Mouse (Mus musculus): Measurements from ENCODE around the gene Acot2. TPM values are rescaled to one million over a fixed set of nuclear protein-coding genes. Genes with fewer than 3 reads are reported as not detected.

Gene Acot2
- polyA plus RNA-seq, 1 experiment from 2014 or later = 40.9 TPM

GRCm38 (mm10) chr12:83950840-83951701 is 36.6 kb upstream of the Acot2 start:
- H3K4me1 ChIP-seq (ENCODE audit: insufficient read depth, low read length) = peaks cover 19% of the 10 kb centered on the region
- H3K4me3 ChIP-seq (ENCODE audit: low read length) = peak overlapping the region; percentile 96
- H3K36me3 ChIP-seq (ENCODE audit: insufficient read depth, low read length) = peaks cover 7% of the 10 kb centered on the region; the same call in 1 of the 2 replicates
- H3K27me3 ChIP-seq (ENCODE audit: insufficient read depth, low read length) = no peaks in the 10 kb centered on the region
- peak overlapping the region; percentile 93 for H3K4me2 ChIP-seq (replicated peaks; ENCODE audit: low read depth, low read length)
- H3K9ac ChIP-seq (replicated peaks; ENCODE audit: low read length) = peak overlapping the region; percentile 86
- under 1% methylated on average over 103 of the region's 116 CpGs for WGBS
- H3K9me3 ChIP-seq (ENCODE audit: low read length) = no peaks in the 10 kb centered on the region
- peak; percentile 60 for ATAC-seq (ENCODE audit: low FRiP score, low TSS enrichment)
- peak overlapping the region; percentile 82 for H3K27ac ChIP-seq (ENCODE audit: low read length)

GRCm38 (mm10) chr12:83951711-83952575 is 35.7 kb upstream of the Acot2 start:
- Histone ChIP-seq H3K9ac (replicated peaks; ENCODE audit: low read length) (peak overlapping the region; percentile 86), H3K9me3 (ENCODE audit: low read length) (no peaks in the 10 kb centered on the region), H3K4me3 (ENCODE audit: low read length) (peak overlapping the region; percentile 96), H3K4me2 (replicated peaks; ENCODE audit: low read depth, low read length) (peak overlapping the region; percentile 93), H3K4me1 (ENCODE audit: insufficient read depth, low read length) (peaks cover 19% of the 10 kb centered on the region), H3K27me3 (ENCODE audit: insufficient read depth, low read length) (no peaks in the 10 kb centered on the region), H3K36me3 (ENCODE audit: insufficient read depth, low read length) (peaks cover 7% of the 10 kb centered on the region; the same call in 1 of the 2 replicates), H3K27ac (ENCODE audit: low read length) (no peak overlapping the region)
- WGBS = 48% methylated on average over 32 of the region's 32 CpGs
- 0 out of 2 replicates have a peak, but pooled peaks have one; percentile 8 for ATAC-seq (ENCODE audit: low FRiP score, low TSS enrichment)

GRCm38 (mm10) chr12:83958278-83958677 is 29.4 kb upstream of the Acot2 start:
- H3K4me3 ChIP-seq (ENCODE audit: low read length) = no peak overlapping the region
- H3K4me1 ChIP-seq (ENCODE audit: insufficient read depth, low read length) = peaks cover 2% of the 10 kb centered on the region; the same call in 1 of the 2 replicates
- no peaks in the 10 kb centered on the region for H3K9me3 ChIP-seq (ENCODE audit: low read length)
- H3K36me3 ChIP-seq (ENCODE audit: insufficient read depth, low read length) = peaks cover 1% of the 10 kb centered on the region; the same call in 1 of the 2 replicates
- H3K9ac ChIP-seq (replicated peaks; ENCODE audit: low read length) = no peak overlapping the region
- no peak for ATAC-seq (ENCODE audit: low FRiP score, low TSS enrichment)
- WGBS = 88% methylated on average over 9 of the region's 9 CpGs
- no peak overlapping the region for H3K27ac ChIP-seq (ENCODE audit: low read length)
- no peaks in the 10 kb centered on the region for H3K27me3 ChIP-seq (ENCODE audit: insufficient read depth, low read length)
- H3K4me2 ChIP-seq (replicated peaks; ENCODE audit: low read depth, low read length) = no peak overlapping the region

- Histone ChIP-seq H3K4me3 (ENCODE audit: low read length) (no peak overlapping the region), H3K27ac (ENCODE audit: low read length) (no peak overlapping the region), H3K36me3 (ENCODE audit: insufficient read depth, low read length) (no peaks in the 10 kb centered on the region), H3K4me1 (ENCODE audit: insufficient read depth, low read length) (no peaks in the 10 kb centered on the region), H3K27me3 (ENCODE audit: insufficient read depth, low read length) (no peaks in the 10 kb centered on the region), H3K4me2 (replicated peaks; ENCODE audit: low read depth, low read length) (no peak overlapping the region), H3K9me3 (ENCODE audit: low read length) (no peaks in the 10 kb centered on the region), H3K9ac (replicated peaks; ENCODE audit: low read length) (no peak overlapping the region)
- 89% methylated on average over 6 of the region's 7 CpGs for WGBS
- ATAC-seq (ENCODE audit: low FRiP score, low TSS enrichment) = no peak
Observed at GRCm38 (mm10) chr12:83965235-83965634, 22.4 kb upstream of the Acot2 start.

- Histone ChIP-seq H3K9me3 (ENCODE audit: low read length) (peaks cover 4% of the 10 kb centered on the region), H3K27me3 (ENCODE audit: insufficient read depth, low read length) (no peaks in the 10 kb centered on the region), H3K4me1 (ENCODE audit: insufficient read depth, low read length) (no peaks in the 10 kb centered on the region), H3K4me2 (replicated peaks; ENCODE audit: low read depth, low read length) (no peak overlapping the region), H3K4me3 (ENCODE audit: low read length) (no peak overlapping the region), H3K36me3 (ENCODE audit: insufficient read depth, low read length) (no peaks in the 10 kb centered on the region), H3K27ac (ENCODE audit: low read length) (no peak overlapping the region), H3K9ac (replicated peaks; ENCODE audit: low read length) (no peak overlapping the region)
- WGBS = 70% methylated on average over 2 of the region's 2 CpGs
- peak; percentile 70 for ATAC-seq (ENCODE audit: low FRiP score, low TSS enrichment)
Observed at GRCm38 (mm10) chr12:83972117-83972516, 15.5 kb upstream of the Acot2 start.

- Histone ChIP-seq H3K9me3 (ENCODE audit: low read length) (peaks cover 4% of the 10 kb centered on the region), H3K9ac (replicated peaks; ENCODE audit: low read length) (no peak overlapping the region), H3K4me1 (ENCODE audit: insufficient read depth, low read length) (no peaks in the 10 kb centered on the region), H3K4me2 (replicated peaks; ENCODE audit: low read depth, low read length) (no peak overlapping the region), H3K36me3 (ENCODE audit: insufficient read depth, low read length) (no peaks in the 10 kb centered on the region), H3K27ac (ENCODE audit: low read length) (no peak overlapping the region), H3K27me3 (ENCODE audit: insufficient read depth, low read length) (no peaks in the 10 kb centered on the region), H3K4me3 (ENCODE audit: low read length) (no peak overlapping the region)
- 86% methylated on average over 6 of the region's 6 CpGs for WGBS
- ATAC-seq (ENCODE audit: low FRiP score, low TSS enrichment) = no peak
Observed at GRCm38 (mm10) chr12:83978862-83979261, 8.8 kb upstream of the Acot2 start.

GRCm38 (mm10) chr12:83981615-83982014 is 6.0 kb upstream of the Acot2 start:
- H3K4me3 ChIP-seq (ENCODE audit: low read length) = no peak overlapping the region
- 81% methylated on average over 4 of the region's 4 CpGs for WGBS

GRCm38 (mm10) chr12:83984752-83985151 is 2.9 kb upstream of the Acot2 start, which contains the start of gene Heatr4:
Heatr4 (minus strand) TSS chr12:83984852.
- 83% methylated on average over 4 of the region's 4 CpGs for WGBS
- Histone ChIP-seq H3K4me3 (ENCODE audit: low read length) (no peak within 1 kb of the TSS), H3K27me3 (ENCODE audit: insufficient read depth, low read length) (no peaks in the 10 kb centered on the region), H3K9ac (replicated peaks; ENCODE audit: low read length) (no peak within 1 kb of the TSS), H3K9me3 (ENCODE audit: low read length) (no peaks in the 10 kb centered on the region), H3K36me3 (ENCODE audit: insufficient read depth, low read length) (no peaks in the 10 kb centered on the region), H3K4me2 (replicated peaks; ENCODE audit: low read depth, low read length) (no peak within 1 kb of the TSS), H3K4me1 (ENCODE audit: insufficient read depth, low read length) (peaks cover 13% of the 10 kb centered on the region; the same call in 1 of the 2 replicates), H3K27ac (ENCODE audit: low read length) (no peak within 1 kb of the TSS)
- no peak for ATAC-seq (ENCODE audit: low FRiP score, low TSS enrichment)

More at GRCm38 (mm10) chr12:83981615-83982014, 6.0 kb upstream of the Acot2 start:
- Histone ChIP-seq H3K36me3 (ENCODE audit: insufficient read depth, low read length) (no peaks in the 10 kb centered on the region), H3K9me3 (ENCODE audit: low read length) (no peaks in the 10 kb centered on the region), H3K27me3 (ENCODE audit: insufficient read depth, low read length) (no peaks in the 10 kb centered on the region), H3K4me1 (ENCODE audit: insufficient read depth, low read length) (peaks cover 1% of the 10 kb centered on the region; the same call in 1 of the 2 replicates), H3K27ac (ENCODE audit: low read length) (no peak overlapping the region), H3K9ac (replicated peaks; ENCODE audit: low read length) (no peak overlapping the region), H3K4me2 (replicated peaks; ENCODE audit: low read depth, low read length) (no peak overlapping the region)
- no peak for ATAC-seq (ENCODE audit: low FRiP score, low TSS enrichment)

GRCm38 (mm10) chr12:83987242-83987582 is 449 bp upstream of the Acot2 start:
- peak overlapping the region; percentile 57 for H3K4me2 ChIP-seq (replicated peaks; ENCODE audit: low read depth, low read length)
- peak overlapping the region; percentile 59 for H3K4me3 ChIP-seq (ENCODE audit: low read length)
- H3K27ac ChIP-seq (ENCODE audit: low read length) = peak overlapping the region; percentile 93
- peak overlapping the region; percentile 83 for H3K9ac ChIP-seq (replicated peaks; ENCODE audit: low read length)
- H3K27me3 ChIP-seq (ENCODE audit: insufficient read depth, low read length) = no peaks in the 10 kb centered on the region
- 20% methylated on average over 8 of the region's 8 CpGs for WGBS
- no peaks in the 10 kb centered on the region for H3K9me3 ChIP-seq (ENCODE audit: low read length)
- no peak for ATAC-seq (ENCODE audit: low FRiP score, low TSS enrichment)
- peaks cover 13% of the 10 kb centered on the region; the same call in 1 of the 2 replicates for H3K4me1 ChIP-seq (ENCODE audit: insufficient read depth, low read length)
- 0 out of 2 replicates have a peak, but pooled peaks cover 3% of the 10 kb centered on the region for H3K36me3 ChIP-seq (ENCODE audit: insufficient read depth, low read length)

All from kidney, embryonic 16.5 days (tissue).